Mouse (Mus musculus): ENCODE data around the gene Plac8.

Plac8 gene

GRCm38 (mm10) chr5:100526164-100526563 is 45.9 kb downstream of the Plac8 start:
- DNase-seq: peak in 1 of 2 experiments; percentile 12

GRCm38 (mm10) chr5:100525620-100526019 is 46.4 kb downstream of the Plac8 start:
- DNase-seq: no peak

GRCm38 (mm10) chr5:100524921-100525320 is 47.1 kb downstream of the Plac8 start:
- DNase-seq: no peak

GRCm38 (mm10) chr5:100523331-100523730 is 48.7 kb downstream of the Plac8 start:
- no peak for DNase-seq

GRCm38 (mm10) chr5:100520223-100520622 is 51.8 kb downstream of the Plac8 start:
- DNase-seq: no peak

- no peak for DNase-seq
These were observed 53.0 kb downstream of the Plac8 start for GRCm38 (mm10) chr5:100519027-100519411.

- DNase-seq: peak; percentile 98 to 99
These were observed 53.7 kb downstream of the Plac8 start, which contains the start of gene Cops4 for GRCm38 (mm10) chr5:100518049-100519026. TSS of gene Cops4 (plus strand) at chr5:100518309.

GRCm38 (mm10) chr5:100512576-100512975 is 59.5 kb downstream of the Plac8 start:
- no peak for DNase-seq

- no peak for DNase-seq
These were observed 62.8 kb downstream of the Plac8 start for GRCm38 (mm10) chr5:100509247-100509646.
